Mouse (Mus musculus) megakaryocyte, embryonic 14.5 days (primary cell): ENCODE results near the gene Itgb1bp1.

Source experiments
- FLI1 ChIP-seq: IDR thresholded peaks from 2 replicates; pipeline ENCODE4 v1.6.1; 2012; ENCODE audit warnings: low read length, inconsistent platforms, mixed read lengths
- GATA1 ChIP-seq: IDR thresholded peaks from 3 replicates; pipeline ENCODE4 v1.6.1; 2012; ENCODE audit warnings: mixed read lengths, low read length, inconsistent platforms, borderline replicate concordance

DNA sequence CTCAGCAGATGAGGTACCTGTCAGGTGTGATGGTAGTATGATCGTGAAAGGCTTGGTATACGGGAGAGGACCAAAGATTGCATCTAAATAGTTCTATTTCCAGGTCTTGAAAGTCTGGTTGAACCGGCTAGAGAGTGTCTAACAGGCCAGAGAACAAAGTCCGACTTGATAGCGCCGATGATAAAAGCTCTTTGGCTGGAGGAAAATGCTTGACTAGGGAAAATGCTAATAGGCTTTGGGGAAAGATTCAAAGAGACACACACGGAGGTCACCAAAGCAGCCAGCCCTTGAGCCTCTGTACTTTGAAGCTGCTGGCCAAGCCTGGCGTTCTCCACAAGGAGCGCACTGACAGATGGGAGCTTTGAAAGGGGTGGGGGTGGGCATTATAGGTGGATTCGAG is 76.8 kb downstream of the Itgb1bp1 start:
- TF ChIP-seq GATA1 (no peak), FLI1 (no peak)
